Mouse (Mus musculus): ENCODE data around the gene Ssbp4. TPM values are rescaled to one million over a fixed set of nuclear protein-coding genes. Genes with fewer than 3 reads are reported as not detected.

The Ssbp4 gene
- polyA plus RNA-seq, 1 experiment from 2014 or later: 121 TPM

DNA sequence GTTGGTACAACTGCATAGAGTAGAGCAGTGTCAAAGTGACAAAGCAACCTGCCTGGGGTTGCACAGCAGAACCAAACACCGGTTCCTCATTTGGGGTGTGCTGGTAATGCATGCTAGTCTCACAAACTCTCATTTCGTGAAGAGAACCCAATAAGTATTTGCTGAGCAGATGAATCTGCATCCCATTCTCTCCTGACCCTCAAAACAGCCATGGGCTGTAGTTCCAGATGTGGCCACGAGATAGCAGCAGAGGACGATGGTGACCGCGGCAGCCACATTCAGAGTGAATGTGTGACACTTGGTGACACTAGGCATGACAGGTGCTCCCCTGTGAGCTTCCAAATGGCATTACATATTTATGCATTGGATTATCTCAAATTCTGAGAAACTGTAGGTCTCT is 3.2 kb upstream of the Ssbp4 start:
- WGBS: 0% methylated on average over 6 of the region's 6 CpGs
- Histone ChIP-seq H3K4me1 (replicated peaks; ENCODE audit: control insufficient read depth, insufficient read depth, low read length) (peaks cover 46% of the 10 kb centered on the region), H3K4me3 (replicated peaks; ENCODE audit: low read length) (peak overlapping the region; percentile 39), H3K36me3 (ENCODE audit: control insufficient read depth, insufficient read depth) (no peaks in the 10 kb centered on the region), H3K9ac (replicated peaks; ENCODE audit: low read depth, low read length) (no peak overlapping the region; the same call in 1 of the 2 replicates), H3K4me2 (ENCODE audit: low read length) (peak overlapping the region; percentile 79), H3K27ac (ENCODE audit: low read length) (peak overlapping the region; percentile 16; the same call in 1 of the 2 replicates), H3K9me3 (ENCODE audit: control insufficient read depth, low read length) (no peaks in the 10 kb centered on the region), H3K27me3 (replicated peaks; ENCODE audit: control insufficient read depth, insufficient read depth, low read length) (peaks cover 5% of the 10 kb centered on the region; the same call in 1 of the 2 replicates)
- ATAC-seq: no peak

GRCm38 (mm10) chr8:70610796-70611771 is 2.4 kb upstream of the Ssbp4 start:
- peaks cover 5% of the 10 kb centered on the region; the same call in 1 of the 2 replicates for H3K27me3 ChIP-seq (replicated peaks; ENCODE audit: control insufficient read depth, insufficient read depth, low read length)
- no peaks in the 10 kb centered on the region for H3K9me3 ChIP-seq (ENCODE audit: control insufficient read depth, low read length)
- H3K4me3 ChIP-seq (replicated peaks; ENCODE audit: low read length): peak overlapping the region; percentile 39
- H3K27ac ChIP-seq (ENCODE audit: low read length): peak overlapping the region; percentile 16; the same call in 1 of the 2 replicates
- H3K4me1 ChIP-seq (replicated peaks; ENCODE audit: control insufficient read depth, insufficient read depth, low read length): peaks cover 48% of the 10 kb centered on the region
- peak; percentile 10; the same call in 1 of the 2 replicates for ATAC-seq
- H3K9ac ChIP-seq (replicated peaks; ENCODE audit: low read depth, low read length): peak overlapping the region; percentile 46
- under 1% methylated on average over 54 of the region's 54 CpGs for WGBS
- peak overlapping the region; percentile 79 for H3K4me2 ChIP-seq (ENCODE audit: low read length)
- H3K36me3 ChIP-seq (ENCODE audit: control insufficient read depth, insufficient read depth): no peaks in the 10 kb centered on the region

- H3K27me3 ChIP-seq (replicated peaks; ENCODE audit: control insufficient read depth, insufficient read depth, low read length): peaks cover 5% of the 10 kb centered on the region; the same call in 1 of the 2 replicates
- H3K4me1 ChIP-seq (replicated peaks; ENCODE audit: control insufficient read depth, insufficient read depth, low read length): peaks cover 49% of the 10 kb centered on the region
- no peaks in the 10 kb centered on the region for H3K36me3 ChIP-seq (ENCODE audit: control insufficient read depth, insufficient read depth)
- H3K4me2 ChIP-seq (ENCODE audit: low read length): peak overlapping the region; percentile 79
- WGBS: 1% methylated on average over 40 of the region's 45 CpGs
- peak overlapping the region; percentile 49 for H3K9ac ChIP-seq (replicated peaks; ENCODE audit: low read depth, low read length)
- ATAC-seq: peak; percentile 29
- peak overlapping the region; percentile 40 for H3K4me3 ChIP-seq (replicated peaks; ENCODE audit: low read length)
- peak overlapping the region; percentile 64 for H3K27ac ChIP-seq (ENCODE audit: low read length)
- H3K9me3 ChIP-seq (ENCODE audit: control insufficient read depth, low read length): no peaks in the 10 kb centered on the region
Measured at GRCm38 (mm10) chr8:70609849-70610795, 1.4 kb upstream of the Ssbp4 start.

DNA sequence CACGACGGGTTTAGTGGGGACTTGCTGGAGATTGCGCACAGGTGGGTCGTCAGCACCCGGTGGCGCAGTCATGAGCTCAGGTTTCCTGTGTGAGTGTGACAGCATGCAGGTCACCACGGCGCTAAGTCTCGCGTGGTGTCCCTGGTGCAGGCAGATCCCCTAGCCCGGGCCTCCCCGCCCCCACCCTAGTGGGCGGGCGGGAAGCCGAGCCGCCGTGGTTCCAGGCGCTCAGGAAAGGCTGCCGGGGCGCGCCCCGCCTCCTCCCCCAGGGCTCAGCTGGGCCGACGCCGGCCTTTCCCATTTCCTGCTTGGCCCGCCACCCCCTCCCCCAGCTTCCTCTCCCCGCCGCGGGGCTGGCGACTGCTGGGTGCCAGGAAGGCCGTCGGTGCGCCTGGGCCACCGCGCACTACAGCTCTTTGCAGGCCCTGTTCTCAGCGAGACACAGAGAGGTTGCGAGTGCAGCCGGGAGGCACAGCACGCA is 736 bp upstream of the Ssbp4 start:
- Histone ChIP-seq H3K27ac (ENCODE audit: low read length) (peak overlapping the region; percentile 64), H3K4me3 (replicated peaks; ENCODE audit: low read length) (peak overlapping the region; percentile 40), H3K36me3 (ENCODE audit: control insufficient read depth, insufficient read depth) (no peaks in the 10 kb centered on the region), H3K9me3 (ENCODE audit: control insufficient read depth, low read length) (no peaks in the 10 kb centered on the region), H3K4me2 (ENCODE audit: low read length) (peak overlapping the region; percentile 79), H3K9ac (replicated peaks; ENCODE audit: low read depth, low read length) (peak overlapping the region; percentile 49), H3K4me1 (replicated peaks; ENCODE audit: control insufficient read depth, insufficient read depth, low read length) (peaks cover 49% of the 10 kb centered on the region), H3K27me3 (replicated peaks; ENCODE audit: control insufficient read depth, insufficient read depth, low read length) (peaks cover 5% of the 10 kb centered on the region; the same call in 1 of the 2 replicates)
- WGBS: 1% methylated on average over 33 of the region's 39 CpGs
- peak; percentile 24 for ATAC-seq

DNA sequence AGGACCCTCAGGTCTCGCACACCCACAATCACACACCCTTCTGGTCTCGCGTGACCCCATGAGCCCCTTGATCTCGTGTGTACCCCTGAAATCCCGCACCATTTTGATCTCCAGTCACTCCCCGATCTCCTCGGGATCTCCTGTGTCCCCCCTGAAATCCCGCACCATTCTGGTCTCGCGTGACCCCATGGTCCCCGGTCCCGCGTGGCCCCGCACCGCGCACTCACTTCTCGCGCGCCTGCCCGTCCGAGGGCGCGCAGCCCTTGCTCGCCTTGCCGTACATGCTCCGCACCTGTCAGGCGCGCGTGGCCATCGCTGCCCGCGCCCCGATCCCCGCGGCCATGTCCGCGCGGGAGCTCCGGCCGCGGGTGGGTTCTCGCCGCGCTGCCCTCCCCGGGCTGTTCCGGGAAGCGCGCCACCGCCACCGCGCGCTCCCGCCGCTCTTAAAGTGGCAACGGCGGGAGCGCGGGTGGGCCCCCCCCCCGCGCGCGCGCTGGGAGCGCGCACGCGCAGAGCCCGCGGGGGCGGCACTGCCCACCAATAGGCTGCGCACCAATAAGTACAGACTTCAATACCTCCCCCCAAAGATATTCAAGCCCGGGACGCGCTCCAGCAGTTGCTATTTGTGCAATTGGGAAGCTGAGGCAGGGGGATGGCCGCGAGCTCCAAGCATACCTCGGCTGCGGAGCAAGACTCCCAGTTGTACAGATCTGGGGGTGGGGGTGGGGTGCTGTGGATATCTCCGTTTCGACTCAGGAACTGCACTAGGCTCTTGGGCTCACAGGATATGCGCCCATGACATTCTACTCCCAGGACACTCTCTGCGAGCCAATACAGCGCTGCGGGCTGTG is 549 bp downstream of the Ssbp4 start:
- Histone ChIP-seq H3K4me2 (ENCODE audit: low read length) (peak overlapping the region; percentile 87), H3K27me3 (replicated peaks; ENCODE audit: control insufficient read depth, insufficient read depth, low read length) (peaks cover 5% of the 10 kb centered on the region; the same call in 1 of the 2 replicates), H3K27ac (ENCODE audit: low read length) (peak overlapping the region; percentile 32), H3K9ac (replicated peaks; ENCODE audit: low read depth, low read length) (peak overlapping the region; percentile 87), H3K4me3 (replicated peaks; ENCODE audit: low read length) (peak overlapping the region; percentile 82), H3K4me1 (replicated peaks; ENCODE audit: control insufficient read depth, insufficient read depth, low read length) (peaks cover 49% of the 10 kb centered on the region), H3K36me3 (ENCODE audit: control insufficient read depth, insufficient read depth) (no peaks in the 10 kb centered on the region), H3K9me3 (ENCODE audit: control insufficient read depth, low read length) (no peaks in the 10 kb centered on the region)
- 2% methylated on average over 84 of the region's 84 CpGs for WGBS
- 0 out of 2 replicates have a peak, but pooled peaks have one; percentile 13 for ATAC-seq

GRCm38 (mm10) chr8:70607603-70607897 is 1.1 kb downstream of the Ssbp4 start:
- H3K27ac ChIP-seq (ENCODE audit: low read length): no peak overlapping the region
- ATAC-seq: no peak
- H3K4me1 ChIP-seq (replicated peaks; ENCODE audit: control insufficient read depth, insufficient read depth, low read length): peaks cover 49% of the 10 kb centered on the region
- 34% methylated on average over 6 of the region's 6 CpGs for WGBS
- peak overlapping the region; percentile 87 for H3K4me2 ChIP-seq (ENCODE audit: low read length)
- H3K9ac ChIP-seq (replicated peaks; ENCODE audit: low read depth, low read length): peak overlapping the region; percentile 87
- H3K36me3 ChIP-seq (ENCODE audit: control insufficient read depth, insufficient read depth): no peaks in the 10 kb centered on the region; the same call in 1 of the 2 replicates
- H3K27me3 ChIP-seq (replicated peaks; ENCODE audit: control insufficient read depth, insufficient read depth, low read length): peaks cover 5% of the 10 kb centered on the region; the same call in 1 of the 2 replicates
- no peaks in the 10 kb centered on the region for H3K9me3 ChIP-seq (ENCODE audit: control insufficient read depth, low read length)
- peak overlapping the region; percentile 82 for H3K4me3 ChIP-seq (replicated peaks; ENCODE audit: low read length)

DNA sequence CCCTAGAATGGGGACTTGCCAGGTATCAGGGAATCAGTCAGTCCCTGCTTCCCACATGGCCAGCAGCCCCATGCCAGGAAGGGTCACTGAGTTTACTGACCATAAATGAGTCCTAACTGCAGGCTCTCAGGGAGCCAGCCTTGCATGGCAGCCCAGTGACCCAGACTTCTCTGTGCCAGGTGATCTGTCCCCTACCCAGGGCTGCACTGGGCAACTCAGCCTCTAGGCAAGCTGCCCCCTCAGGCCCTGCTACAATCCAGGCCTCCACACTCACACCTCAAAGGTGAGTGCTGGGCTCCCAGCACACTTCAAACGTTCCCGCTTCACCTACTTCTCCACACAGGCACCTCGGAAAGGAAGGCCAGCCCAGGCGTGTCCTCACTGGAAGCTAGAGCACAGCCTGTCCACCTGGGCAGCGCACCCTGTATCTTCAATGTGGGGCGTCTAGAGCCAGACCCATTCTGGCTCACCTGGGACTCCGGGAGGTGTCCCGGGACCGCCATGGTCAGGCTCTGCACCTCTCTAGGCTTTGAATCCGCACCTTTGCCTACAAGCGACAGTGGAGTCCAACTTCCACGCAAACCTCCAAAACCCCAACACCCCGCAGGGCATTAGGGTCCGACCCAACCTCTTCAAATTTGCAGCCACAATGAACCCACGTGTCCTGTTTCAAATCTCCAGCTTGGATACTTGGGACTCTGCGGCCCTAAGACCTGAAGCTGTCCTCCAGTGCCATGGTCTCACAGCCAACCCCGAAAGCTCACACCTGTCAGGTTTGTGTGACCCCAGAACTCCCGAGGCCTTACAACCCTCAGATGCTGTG is 1.7 kb downstream of the Ssbp4 start:
- Histone ChIP-seq H3K36me3 (ENCODE audit: control insufficient read depth, insufficient read depth) (no peaks in the 10 kb centered on the region; the same call in 1 of the 2 replicates), H3K27ac (ENCODE audit: low read length) (no peak overlapping the region), H3K4me2 (ENCODE audit: low read length) (peak overlapping the region; percentile 87), H3K4me3 (replicated peaks; ENCODE audit: low read length) (peak overlapping the region; percentile 82), H3K9ac (replicated peaks; ENCODE audit: low read depth, low read length) (peak overlapping the region; percentile 87), H3K27me3 (replicated peaks; ENCODE audit: control insufficient read depth, insufficient read depth, low read length) (peaks cover 5% of the 10 kb centered on the region; the same call in 1 of the 2 replicates), H3K9me3 (ENCODE audit: control insufficient read depth, low read length) (no peaks in the 10 kb centered on the region), H3K4me1 (replicated peaks; ENCODE audit: control insufficient read depth, insufficient read depth, low read length) (peaks cover 50% of the 10 kb centered on the region)
- no peak for ATAC-seq
- WGBS: 69% methylated on average over 18 of the region's 18 CpGs

Data from forebrain, embryonic 16.5 days (tissue).